Mouse (Mus musculus) kidney, adult 9 months (tissue): ENCODE measurements around the gene Skint6.
"Not testable (repeated sequence)": the region's sequence is repeated elsewhere in the genome, so short reads cannot be mapped to it uniquely, and the experiment has no call there.

Source experiments
- DNase-seq: peaks from one replicate; pipeline ENCODE4 v3.0.0; 2022

Skint6 gene

GRCm38 (mm10) chr4:113286873-113287272, at the start of gene Skint6:
Skint6 (minus strand) TSS chr4:113286973.
- DNase-seq, result no peak

- DNase-seq, result no peak
These were observed 34.1 kb upstream of the Skint6 start for GRCm38 (mm10) chr4:113320911-113321310.

- DNase-seq, result peak; percentile 15
These were observed 15.2 kb upstream of the Skint6 start for GRCm38 (mm10) chr4:113301773-113302473.

- peak; percentile 0 for DNase-seq
These were observed 23.3 kb downstream of the Skint6 start for GRCm38 (mm10) chr4:113263363-113264060.

GRCm38 (mm10) chr4:113245808-113246207, 41.0 kb downstream of the Skint6 start:
- peak; percentile 0 for DNase-seq

- DNase-seq, result no peak
These were observed 219.2 kb downstream of the Skint6 start for GRCm38 (mm10) chr4:113067621-113068020.

- DNase-seq, result not testable (repeated sequence)
These were observed 307.6 kb downstream of the Skint6 start for GRCm38 (mm10) chr4:112979160-112979559.

GRCm38 (mm10) chr4:112790646-112791045, 496.1 kb downstream of the Skint6 start:
- DNase-seq, result peak; percentile 24

GRCm38 (mm10) chr4:112774766-112775165, 512.0 kb downstream of the Skint6 start, which contains the start of gene Skint10:
Skint10 (minus strand) TSS chr4:112774866.
- no peak for DNase-seq
